Mouse (Mus musculus): ENCODE results near the gene Hecw1.

- TF ChIP-seq MAFK (IDR thresholded peaks at IDR 0.05; ENCODE audit: insufficient read depth, low read depth, low read length) (no peak), ZC3H11A (IDR thresholded peaks at IDR 0.05; ENCODE audit: borderline replicate concordance, low read depth, low read length) (no peak), CHD2 (IDR thresholded peaks at IDR 0.05; ENCODE audit: low read depth, low read length) (no peak), HCFC1 (IDR thresholded peaks at IDR 0.05; ENCODE audit: borderline replicate concordance, insufficient read depth, low read length) (no peak)
Observed at GRCm38 (mm10) chr13:14365546-14365945, 157.5 kb downstream of the Hecw1 start.
